Mouse (Mus musculus) midbrain, embryonic 15.5 days (tissue): ENCODE results near the gene Dag1. TPM values are rescaled to one million over a fixed set of nuclear protein-coding genes. Genes with fewer than 3 reads are reported as not detected.
A peak's percentile ranks its signal among the peaks of the same experiment; 100 is the strongest.
"Not testable (repeated sequence)": the region's sequence is repeated elsewhere in the genome, so short reads cannot be mapped to it uniquely, and the experiment has no call there.

Experiments
- ATAC-seq: fragments of 200-750 bp; cut with Nextera tagmentation; replicated peaks from 2 replicates; pipeline ENCODE4 v1.8.0; 2017; ENCODE audit warnings: moderate TSS enrichment
- H3K27ac ChIP-seq: fragments of 300-500 bp; sonication (generic); 2 replicates; pipeline ENCODE4 v1.5.1; 2015; ENCODE audit warnings: mild to moderate bottlenecking, inconsistent platforms
- H3K27me3 ChIP-seq: fragments of 300-500 bp; sonication (generic); replicated peaks from 2 replicates; pipeline ENCODE4 v1.6.1; 2015; ENCODE audit warnings: inconsistent platforms
- H3K36me3 ChIP-seq: fragments of 300-500 bp; sonication (generic); replicated peaks from 2 replicates; pipeline ENCODE4 v1.6.1; 2015; ENCODE audit warnings: inconsistent platforms
- H3K4me1 ChIP-seq: fragments of 300-500 bp; sonication (generic); 2 replicates; pipeline ENCODE4 v1.6.1; 2015; ENCODE audit warnings: inconsistent platforms
- H3K4me2 ChIP-seq: fragments of 300-500 bp; sonication (generic); 2 replicates; pipeline ENCODE4 v1.6.1; 2015; ENCODE audit warnings: inconsistent platforms, mild to moderate bottlenecking, moderate library complexity
- H3K4me3 ChIP-seq: fragments of 300-500 bp; sonication (generic); 2 replicates; pipeline ENCODE4 v1.5.1; 2015; ENCODE audit warnings: mild to moderate bottlenecking, inconsistent platforms
- H3K9ac ChIP-seq: fragments of 300-500 bp; sonication (generic); 2 replicates; pipeline ENCODE4 v1.6.1; 2015; ENCODE audit warnings: mild to moderate bottlenecking, inconsistent platforms
- H3K9me3 ChIP-seq: fragments of 300-500 bp; sonication (generic); 2 replicates; pipeline ENCODE4 v1.6.1; 2016; ENCODE audit warnings: inconsistent platforms
- WGBS: fragments of 180-500 bp; shearing (Covaris S2); methylation state at CpG from one replicate; pipeline ENCODE4 v1.1.7; 2015; ENCODE audit warnings: mixed read lengths; 5-methylcytosine and 5-hydroxymethylcytosine counted together
- polyA plus RNA-seq: library from polyadenylated mRNA; unstranded; fragments of >200 nt; fragmentation: Nextera tagmentation; extraction: Ambion mirVana; gene quantifications from 2 replicates; pipeline ENCODE4 v1.2.1, GENCODE M21; 2015

Dag1 gene
- polyA plus RNA-seq, 1 experiment from 2014 or later: 69.3 TPM

DNA sequence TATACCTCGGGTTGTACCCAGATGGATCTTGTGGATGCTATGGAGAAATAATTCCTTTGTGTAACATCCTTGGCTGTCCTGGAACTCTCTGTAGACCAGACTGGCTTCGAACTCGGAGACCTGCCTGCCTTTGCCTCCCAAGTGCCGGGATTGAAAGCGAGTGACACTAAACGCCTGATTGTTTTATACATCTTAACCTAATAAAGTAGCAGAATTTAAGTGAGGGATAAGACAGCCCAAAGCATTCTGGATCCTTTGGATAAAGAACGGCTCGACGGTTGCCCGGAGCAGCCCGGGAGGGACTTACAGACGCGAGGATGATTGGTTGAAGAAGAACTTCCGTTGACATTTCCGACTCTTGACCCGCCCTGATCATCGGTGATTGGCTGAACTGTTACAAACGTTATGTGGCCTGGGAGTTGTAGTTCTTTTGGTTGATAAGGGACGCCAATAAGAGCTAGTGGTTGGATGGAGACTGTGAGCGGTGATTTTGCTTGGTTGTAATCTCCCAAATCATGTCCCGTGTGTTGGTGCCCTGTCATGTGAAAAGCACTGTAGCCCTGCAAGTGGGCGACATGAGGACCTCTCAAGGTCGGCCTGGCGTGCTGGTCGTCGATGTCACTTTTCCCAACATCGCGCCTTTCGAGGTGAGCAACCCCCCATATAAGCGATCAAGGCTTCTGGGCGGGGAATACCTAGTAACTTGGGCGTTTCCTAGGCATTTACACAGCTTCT is 26.4 kb upstream of the Dag1 start, which contains the start of gene Nicn1:
Nicn1 (plus strand) TSS at position 414 of the 735 bp plus-strand sequence.
- WGBS: under 1% methylated on average over 32 of the region's 32 CpGs
- Histone ChIP-seq H3K36me3 (peaks cover 10% of the 10 kb centered on the region; the same call in 1 of the 2 replicates), H3K4me3 (peak within 1 kb of the TSS; percentile 61), H3K27ac (peak within 1 kb of the TSS; percentile 95), H3K9ac (peak within 1 kb of the TSS; percentile 68), H3K4me2 (peak within 1 kb of the TSS; percentile 73), H3K4me1 (peaks cover 14% of the 10 kb centered on the region), H3K9me3 (no peaks in the 10 kb centered on the region), H3K27me3 (no peaks in the 10 kb centered on the region)
- peak; percentile 99 for ATAC-seq

- H3K4me2 ChIP-seq: peak overlapping the region; percentile 73
- no peaks in the 10 kb centered on the region for H3K9me3 ChIP-seq
- H3K4me1 ChIP-seq: peaks cover 14% of the 10 kb centered on the region
- H3K27me3 ChIP-seq: no peaks in the 10 kb centered on the region
- peak overlapping the region; percentile 95 for H3K27ac ChIP-seq
- peak overlapping the region; percentile 61 for H3K4me3 ChIP-seq
- no peak for ATAC-seq
- 52% methylated on average over 2 of the region's 2 CpGs for WGBS
- no peak overlapping the region; the same call in 1 of the 2 replicates for H3K9ac ChIP-seq
- peaks cover 2% of the 10 kb centered on the region; the same call in 1 of the 2 replicates for H3K36me3 ChIP-seq
Measured at GRCm38 (mm10) chr9:108289347-108289746, 25.6 kb upstream of the Dag1 start.

DNA sequence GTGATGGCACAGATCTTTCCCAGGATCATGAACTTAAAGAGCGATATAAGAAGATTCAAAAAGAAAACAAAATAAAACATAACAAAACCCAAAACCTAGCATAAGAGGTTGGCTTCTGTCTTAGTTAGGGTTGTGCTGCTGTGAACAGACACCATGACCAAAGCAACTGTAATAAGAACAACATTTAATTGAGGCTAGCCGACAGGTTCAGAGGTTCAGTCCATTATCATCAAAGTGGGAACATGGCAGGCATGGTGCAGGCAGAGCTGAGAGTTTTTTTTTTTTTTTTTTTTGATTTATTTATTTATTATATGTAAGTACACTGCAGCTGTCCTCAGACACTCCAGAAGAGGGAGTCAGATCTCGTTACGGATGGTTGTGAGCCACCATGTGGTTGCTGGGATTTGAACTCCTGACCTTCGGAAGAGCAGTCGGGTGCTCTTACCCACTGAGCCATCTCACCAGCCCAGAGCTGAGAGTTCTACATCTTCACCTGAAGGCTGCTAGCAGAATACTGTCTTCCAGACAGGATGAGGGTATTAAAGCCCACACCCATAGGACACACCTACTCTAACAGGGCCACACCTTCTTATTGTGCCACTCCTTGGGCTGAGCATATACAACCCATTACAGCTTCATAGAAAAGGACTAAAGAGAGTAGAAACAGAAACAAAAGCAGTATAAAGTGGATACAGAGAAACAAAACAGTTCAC is 23.9 kb upstream of the Dag1 start:
- ATAC-seq: not testable (repeated sequence)
- 77% methylated on average over 6 of the region's 6 CpGs for WGBS

GRCm38 (mm10) chr9:108284410-108284809 is 20.7 kb upstream of the Dag1 start:
- no peak overlapping the region for H3K4me3 ChIP-seq
- 12% methylated on average over 6 of the region's 6 CpGs for WGBS
- H3K4me1 ChIP-seq: 0 out of 2 replicates have a peak, but pooled peaks cover under 1% of the 10 kb centered on the region
- H3K4me2 ChIP-seq: no peak overlapping the region
- no peak overlapping the region for H3K27ac ChIP-seq
- H3K27me3 ChIP-seq: no peaks in the 10 kb centered on the region
- ATAC-seq: 0 out of 2 replicates have a peak, but pooled peaks have one; percentile 56
- H3K9ac ChIP-seq: no peak overlapping the region
- H3K9me3 ChIP-seq: no peaks in the 10 kb centered on the region
- H3K36me3 ChIP-seq: no peaks in the 10 kb centered on the region

More for the DNA sequence above, 23.9 kb upstream of the Dag1 start:
- H3K4me3 ChIP-seq, H3K27me3 ChIP-seq, H3K27ac ChIP-seq, H3K9ac ChIP-seq, H3K4me2 ChIP-seq, H3K9me3 ChIP-seq, H3K36me3 ChIP-seq: not testable (repeated sequence)
- H3K4me1 ChIP-seq: peaks cover 14% of the 10 kb centered on the region

DNA sequence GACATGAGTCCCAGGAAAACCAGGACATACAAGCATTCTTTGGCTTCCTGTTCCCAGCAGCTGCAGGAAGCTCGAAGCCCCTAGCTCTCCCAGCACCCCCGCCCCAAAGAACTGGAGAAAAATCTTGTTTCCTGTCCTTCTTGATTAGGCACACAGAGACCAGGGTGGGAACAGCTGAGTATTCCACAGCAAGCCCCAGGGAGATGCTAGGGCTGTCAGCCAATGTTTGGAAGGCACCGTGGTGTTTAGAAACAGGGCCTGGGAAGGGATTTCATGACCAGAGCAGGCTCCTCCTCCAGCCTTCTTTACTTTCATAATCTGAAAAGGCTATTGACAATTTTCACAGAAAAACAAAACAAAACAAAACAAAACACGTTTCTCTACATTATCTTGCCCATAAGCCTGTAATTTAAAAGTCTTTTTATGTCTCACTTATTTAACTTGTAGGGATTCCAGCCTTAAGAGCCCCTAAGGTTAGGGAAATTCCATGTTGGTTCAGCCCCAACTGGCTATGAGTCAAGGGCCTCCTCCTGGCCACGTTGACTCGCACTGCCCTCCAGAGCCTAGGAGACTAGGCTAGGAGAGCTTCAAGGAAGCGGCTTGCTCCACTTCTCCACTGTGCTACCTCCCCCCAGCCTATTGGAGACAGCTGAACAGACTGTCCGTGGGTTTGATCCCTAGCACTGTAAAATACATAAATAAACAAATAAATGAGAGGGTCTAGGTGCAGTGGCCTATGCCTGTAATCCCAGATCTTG is 16.5 kb upstream of the Dag1 start:
- no peak overlapping the region for H3K4me3 ChIP-seq
- H3K27ac ChIP-seq: no peak overlapping the region
- ATAC-seq: no peak
- H3K9me3 ChIP-seq: no peaks in the 10 kb centered on the region
- H3K36me3 ChIP-seq: no peaks in the 10 kb centered on the region
- no peak overlapping the region for H3K4me2 ChIP-seq
- WGBS: 51% methylated on average over 8 of the region's 8 CpGs
- H3K27me3 ChIP-seq: no peaks in the 10 kb centered on the region
- H3K9ac ChIP-seq: no peak overlapping the region
- H3K4me1 ChIP-seq: no peaks in the 10 kb centered on the region

DNA sequence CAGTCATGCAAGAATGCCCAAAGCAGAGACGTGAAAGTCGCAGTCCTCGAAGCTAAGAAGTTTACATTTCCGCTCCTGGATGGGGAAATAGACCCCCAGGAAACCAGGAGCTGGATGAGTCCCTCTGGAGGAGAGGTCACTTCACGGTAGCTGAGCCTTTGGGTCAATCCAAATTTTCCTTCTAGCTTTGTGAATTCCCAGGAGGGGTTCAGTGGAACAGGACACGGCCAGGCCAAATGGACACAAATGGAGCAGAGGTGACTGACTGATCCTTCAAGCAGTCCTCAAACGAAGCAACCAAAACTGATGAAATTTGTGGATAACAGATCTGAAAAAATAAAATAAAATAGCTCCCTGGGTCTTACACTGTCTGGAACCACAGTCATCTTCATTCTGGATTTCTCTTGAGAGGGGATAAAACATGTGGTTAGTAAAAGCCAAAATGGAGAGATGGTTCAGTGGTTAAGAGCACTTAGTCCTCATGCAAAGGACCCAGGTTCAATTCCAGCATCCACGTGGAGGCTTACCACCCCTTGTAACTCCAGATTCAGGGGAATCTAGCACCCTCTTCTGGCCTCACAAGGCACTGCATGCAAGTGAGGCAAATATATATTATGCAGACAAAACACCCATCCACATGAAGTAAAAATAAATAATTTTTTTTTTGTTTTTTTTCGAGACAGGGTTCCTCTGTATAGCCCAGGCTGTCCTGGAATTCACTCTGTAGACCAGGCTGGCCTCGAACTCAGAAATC is 15.1 kb upstream of the Dag1 start:
- no peak overlapping the region for H3K4me3 ChIP-seq
- H3K9me3 ChIP-seq: no peaks in the 10 kb centered on the region
- no peaks in the 10 kb centered on the region for H3K36me3 ChIP-seq
- no peak overlapping the region for H3K4me2 ChIP-seq
- no peaks in the 10 kb centered on the region for H3K27me3 ChIP-seq
- no peak for ATAC-seq
- no peaks in the 10 kb centered on the region for H3K4me1 ChIP-seq
- 63% methylated on average over 10 of the region's 10 CpGs for WGBS
- H3K27ac ChIP-seq: no peak overlapping the region
- no peak overlapping the region for H3K9ac ChIP-seq

- no peaks in the 10 kb centered on the region for H3K36me3 ChIP-seq
- H3K27ac ChIP-seq: no peak overlapping the region
- H3K9me3 ChIP-seq: no peaks in the 10 kb centered on the region
- H3K9ac ChIP-seq: no peak overlapping the region
- no peak overlapping the region for H3K4me3 ChIP-seq
- no peaks in the 10 kb centered on the region for H3K27me3 ChIP-seq
- no peaks in the 10 kb centered on the region for H3K4me1 ChIP-seq
- H3K4me2 ChIP-seq: no peak overlapping the region
- no peak for ATAC-seq
- WGBS: 62% methylated on average over 6 of the region's 6 CpGs
Measured at GRCm38 (mm10) chr9:108275331-108275659, 11.5 kb upstream of the Dag1 start.

- ATAC-seq: no peak
- H3K36me3 ChIP-seq: no peaks in the 10 kb centered on the region
- no peaks in the 10 kb centered on the region for H3K27me3 ChIP-seq
- H3K9me3 ChIP-seq: no peaks in the 10 kb centered on the region
- no peaks in the 10 kb centered on the region for H3K4me1 ChIP-seq
- no peak overlapping the region for H3K4me2 ChIP-seq
- no peak overlapping the region for H3K27ac ChIP-seq
- H3K9ac ChIP-seq: no peak overlapping the region
- 82% methylated on average over 5 of the region's 5 CpGs for WGBS
- H3K4me3 ChIP-seq: no peak overlapping the region
Measured at GRCm38 (mm10) chr9:108274476-108275330, 10.9 kb upstream of the Dag1 start.

GRCm38 (mm10) chr9:108273485-108273884 is 9.7 kb upstream of the Dag1 start:
- WGBS: 70% methylated on average over 4 of the region's 4 CpGs
- H3K9me3 ChIP-seq: no peaks in the 10 kb centered on the region
- no peak overlapping the region for H3K9ac ChIP-seq
- H3K4me1 ChIP-seq: no peaks in the 10 kb centered on the region
- H3K4me3 ChIP-seq: no peak overlapping the region
- no peak overlapping the region for H3K4me2 ChIP-seq
- no peaks in the 10 kb centered on the region for H3K27me3 ChIP-seq
- no peaks in the 10 kb centered on the region for H3K36me3 ChIP-seq
- ATAC-seq: no peak
- H3K27ac ChIP-seq: no peak overlapping the region

- no peak overlapping the region for H3K4me2 ChIP-seq
- no peaks in the 10 kb centered on the region for H3K36me3 ChIP-seq
- WGBS: 81% methylated on average over 5 of the region's 5 CpGs
- H3K27me3 ChIP-seq: no peaks in the 10 kb centered on the region
- no peak overlapping the region for H3K4me3 ChIP-seq
- H3K9ac ChIP-seq: no peak overlapping the region
- H3K27ac ChIP-seq: no peak overlapping the region
- no peaks in the 10 kb centered on the region for H3K4me1 ChIP-seq
- no peaks in the 10 kb centered on the region for H3K9me3 ChIP-seq
- no peak for ATAC-seq
Measured at GRCm38 (mm10) chr9:108272691-108273090, 8.9 kb upstream of the Dag1 start.

GRCm38 (mm10) chr9:108271941-108272340 is 8.2 kb upstream of the Dag1 start:
- Histone ChIP-seq H3K36me3 (no peaks in the 10 kb centered on the region), H3K27me3 (no peaks in the 10 kb centered on the region), H3K9me3 (no peaks in the 10 kb centered on the region), H3K4me2 (no peak overlapping the region), H3K4me1 (no peaks in the 10 kb centered on the region), H3K4me3 (no peak overlapping the region), H3K9ac (no peak overlapping the region), H3K27ac (no peak overlapping the region)
- 39% methylated on average over 2 of the region's 2 CpGs for WGBS
- ATAC-seq: no peak
